Mouse (Mus musculus) C2C12 (cell line): ENCODE results near the gene Sncb. TPM values are rescaled to one million over a fixed set of nuclear protein-coding genes. Genes with fewer than 3 reads are reported as not detected.

ENCODE experiments used
- H3K27me3 ChIP-seq: one replicate; pipeline ENCODE4 v1.6.1; 2011; ENCODE audit not compliant: control insufficient read depth, insufficient read depth, insufficient read length
- H3K36me3 ChIP-seq: one replicate; pipeline ENCODE4 v1.6.1; 2011; ENCODE audit not compliant: control insufficient read depth, insufficient read depth
- H3K4me3 ChIP-seq: one replicate; pipeline ENCODE4 v1.5.1; 2011; ENCODE audit warnings: mild to moderate bottlenecking, control low read depth; ENCODE audit not compliant: poor library complexity, insufficient read depth, severe bottlenecking
- H3K79me2 ChIP-seq: one replicate; pipeline ENCODE4 v1.6.1; 2011; ENCODE audit not compliant: control insufficient read depth, insufficient read depth
- H3K79me3 ChIP-seq: one replicate; pipeline ENCODE4 v1.6.1; 2011; ENCODE audit warnings: low read depth, control low read depth
- H3ac ChIP-seq: one replicate; pipeline ENCODE3; 2011; ENCODE audit warnings: low read depth; ENCODE audit not compliant: control insufficient read depth, insufficient read length
- CEBPB ChIP-seq: IDR thresholded peaks from one replicate; pipeline ENCODE4 v1.6.1; 2011; ENCODE audit warnings: low read depth, mild to moderate bottlenecking, control low read depth, moderate library complexity
- CTCF ChIP-seq: IDR thresholded peaks from one replicate; pipeline ENCODE4 v1.5.1; 2011; ENCODE audit not compliant: control insufficient read depth, insufficient read depth, insufficient read length
- FOSL1 ChIP-seq: IDR thresholded peaks from one replicate; pipeline ENCODE4 v1.8.0; 2011; ENCODE audit warnings: mild to moderate bottlenecking, low read length; ENCODE audit not compliant: poor library complexity, insufficient read depth, severe bottlenecking
- MAX ChIP-seq: IDR thresholded peaks from one replicate; pipeline ENCODE4 v1.6.1; 2011; ENCODE audit warnings: mild to moderate bottlenecking, control low read depth
- MYOD1 ChIP-seq: IDR thresholded peaks from one replicate; pipeline ENCODE4 v1.6.1; 2011; ENCODE audit warnings: low read depth; ENCODE audit not compliant: control insufficient read depth, insufficient read length
- MYOG ChIP-seq: IDR thresholded peaks from one replicate; pipeline ENCODE4 v1.6.1; 2011; ENCODE audit not compliant: control insufficient read depth, insufficient read length; ENCODE audit errors: extremely low read depth
- USF1 ChIP-seq: IDR thresholded peaks from one replicate; pipeline ENCODE4 v1.6.1; 2011; ENCODE audit warnings: low read depth, mild to moderate bottlenecking, control low read depth, moderate library complexity
- long read RNA-seq, 2 experiments: library from polyadenylated mRNA; unstranded; transcript quantifications; one replicate each; pipeline ENCODE4 v2.0.0; 2019 to 2020
- polyA plus RNA-seq: library from polyadenylated mRNA; unstranded; fragments of >200 nt; fragmentation: generic; extraction: Trizol; gene quantifications from one replicate; pipeline ENCODE4 v1.2.1, GENCODE M21; 2012; ENCODE audit warnings: missing spikeins

Sncb gene
- polyA plus RNA-seq, result not detected
- long read RNA-seq, experiment 1, result 0 reads
- long read RNA-seq, experiment 2, result 0 reads

GRCm38 (mm10) chr13:54766192-54766768 is at the start of gene Sncb:
TSS of gene Sncb (minus strand) at chr13:54766595.
- Histone ChIP-seq H3K27me3 (peaks cover 64% of the 10 kb centered on the region), H3K36me3 (no peaks in the 10 kb centered on the region), H3K79me3 (no peaks in the 10 kb centered on the region), H3ac (no peak within 1 kb of the TSS), H3K4me3 (no peak within 1 kb of the TSS), H3K79me2 (no peaks in the 10 kb centered on the region)
- TF ChIP-seq CEBPB, result no peak
- TF ChIP-seq CTCF, result peak; percentile 11
- TF ChIP-seq MYOD1, result no peak

DNA sequence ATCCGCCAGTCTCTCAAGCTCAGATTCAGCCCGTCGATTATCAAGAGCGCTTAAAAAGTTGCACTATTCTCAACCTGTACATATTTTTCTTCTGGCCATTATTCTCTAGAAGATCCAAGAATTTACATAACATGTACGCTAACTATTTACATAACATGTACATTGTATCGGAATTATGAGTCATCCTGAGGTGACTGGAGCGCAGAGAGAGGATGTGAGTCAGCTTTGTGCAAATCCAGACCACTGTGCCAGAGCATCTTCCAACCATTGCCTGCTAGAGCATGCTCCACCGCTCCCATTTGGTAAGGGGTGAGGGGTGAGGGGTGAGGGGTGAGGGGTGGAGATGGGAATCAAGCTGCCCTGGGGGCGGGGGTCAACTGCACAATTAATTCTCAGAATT is 47.0 kb upstream of the Sncb start:
- Histone ChIP-seq H3K79me2 (no peaks in the 10 kb centered on the region), H3K36me3 (no peaks in the 10 kb centered on the region), H3K79me3 (no peaks in the 10 kb centered on the region), H3K4me3 (no peak overlapping the region), H3ac (no peak overlapping the region), H3K27me3 (no peaks in the 10 kb centered on the region)
- TF ChIP-seq CEBPB, result no peak
- peak; percentile 89 for TF ChIP-seq FOSL1

GRCm38 (mm10) chr13:54811476-54811875 is 45.1 kb upstream of the Sncb start:
- no peak for TF ChIP-seq CEBPB
- no peak for TF ChIP-seq USF1
- no peak for TF ChIP-seq MYOD1
- TF ChIP-seq CTCF, result no peak
- no peak for TF ChIP-seq MYOG
- no peak for TF ChIP-seq MAX
- no peak for TF ChIP-seq FOSL1
- Histone ChIP-seq H3K36me3 (no peaks in the 10 kb centered on the region), H3K4me3 (no peak overlapping the region), H3K79me3 (no peaks in the 10 kb centered on the region), H3ac (no peak overlapping the region), H3K27me3 (peaks cover 4% of the 10 kb centered on the region), H3K79me2 (no peaks in the 10 kb centered on the region)

GRCm38 (mm10) chr13:54808067-54808466 is 41.7 kb upstream of the Sncb start:
- no peaks in the 10 kb centered on the region for H3K36me3 ChIP-seq
- no peak overlapping the region for H3ac ChIP-seq
- no peaks in the 10 kb centered on the region for H3K79me2 ChIP-seq
- peaks cover 19% of the 10 kb centered on the region for H3K27me3 ChIP-seq
- no peak overlapping the region for H3K4me3 ChIP-seq
- TF ChIP-seq CEBPB, result no peak
- TF ChIP-seq MYOG, result no peak
- TF ChIP-seq USF1, result no peak
- TF ChIP-seq MAX, result no peak
- no peak for TF ChIP-seq CTCF
- TF ChIP-seq MYOD1, result no peak
- TF ChIP-seq FOSL1, result no peak
- no peaks in the 10 kb centered on the region for H3K79me3 ChIP-seq

DNA sequence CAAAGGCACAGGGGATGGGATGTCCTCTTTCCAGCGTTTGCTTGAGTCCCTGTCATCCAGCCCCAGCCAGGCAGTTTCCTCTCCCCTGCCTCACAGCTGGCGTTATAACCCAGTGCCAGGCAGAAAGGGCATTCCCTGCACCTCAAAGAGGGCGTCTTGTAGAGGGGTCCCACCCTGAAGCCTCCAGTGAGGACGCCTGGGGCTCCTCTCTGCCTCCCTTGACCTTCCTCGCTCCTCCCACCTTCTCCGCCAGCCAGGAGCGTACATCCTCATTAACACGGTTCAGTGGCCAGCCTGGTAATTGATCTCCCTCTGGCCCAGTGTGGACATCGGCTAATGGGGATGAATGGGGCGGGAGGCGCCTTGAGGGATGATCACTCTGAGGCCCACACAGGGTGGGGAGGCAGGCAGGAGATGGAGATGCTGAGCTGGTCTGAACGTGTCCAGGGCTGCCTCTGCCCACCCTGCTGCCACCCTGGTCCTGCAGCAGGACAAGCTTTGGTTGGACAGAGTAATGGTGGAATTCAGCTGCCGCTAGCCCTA is 40.1 kb upstream of the Sncb start:
- no peaks in the 10 kb centered on the region for H3K79me3 ChIP-seq
- TF ChIP-seq CEBPB (no peak), MAX (no peak), FOSL1 (no peak), USF1 (no peak), MYOG (no peak), MYOD1 (no peak), CTCF (no peak)
- H3K79me2 ChIP-seq, result no peaks in the 10 kb centered on the region
- H3ac ChIP-seq, result no peak overlapping the region
- peaks cover 19% of the 10 kb centered on the region for H3K27me3 ChIP-seq
- H3K36me3 ChIP-seq, result no peaks in the 10 kb centered on the region
- no peak overlapping the region for H3K4me3 ChIP-seq

- peaks cover 26% of the 10 kb centered on the region for H3K27me3 ChIP-seq
- no peak overlapping the region for H3ac ChIP-seq
- H3K4me3 ChIP-seq, result no peak overlapping the region
- no peaks in the 10 kb centered on the region for H3K79me2 ChIP-seq
- H3K36me3 ChIP-seq, result no peaks in the 10 kb centered on the region
- no peak for TF ChIP-seq USF1
- H3K79me3 ChIP-seq, result no peaks in the 10 kb centered on the region
These were observed 38.9 kb upstream of the Sncb start for GRCm38 (mm10) chr13:54805134-54805838.
